Mouse (Mus musculus) retina, embryonic 14.5 days (tissue): ENCODE data around the gene Clec4f.
A peak's percentile ranks its signal among the peaks of the same experiment; 100 is the strongest.
"Not testable (repeated sequence)": the region's sequence is repeated elsewhere in the genome, so short reads cannot be mapped to it uniquely, and the experiment has no call there.

Source experiments
- DNase-seq: peaks from one replicate; pipeline ENCODE4 v3.0.0-alpha.2; 2015; ENCODE audit warnings: low spot score

The Clec4f gene

DNA sequence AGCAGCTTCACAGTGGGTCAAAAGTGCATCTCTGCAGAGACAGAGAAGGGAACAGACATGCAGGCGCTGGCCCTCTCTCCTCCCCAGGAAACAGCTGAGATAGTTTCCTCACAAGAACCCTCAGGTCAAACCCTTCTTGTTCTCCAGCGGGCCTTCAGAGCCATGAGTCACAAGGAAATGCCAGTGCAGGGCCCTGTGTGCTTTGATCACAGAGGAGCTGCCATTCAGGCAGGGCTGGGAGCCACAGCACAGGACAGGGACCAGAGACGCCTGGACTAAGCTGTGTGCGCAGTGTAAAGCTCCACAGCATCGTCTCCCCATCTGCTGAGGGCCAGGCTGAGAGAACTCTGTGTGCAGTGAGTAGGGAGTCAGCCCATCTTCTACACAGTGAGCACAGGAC lies 21.9 kb downstream of the Clec4f start:
- not testable (repeated sequence) for DNase-seq

- no peak for DNase-seq
These were observed 24.2 kb downstream of the Clec4f start for GRCm38 (mm10) chr6:83631815-83632214.

DNA sequence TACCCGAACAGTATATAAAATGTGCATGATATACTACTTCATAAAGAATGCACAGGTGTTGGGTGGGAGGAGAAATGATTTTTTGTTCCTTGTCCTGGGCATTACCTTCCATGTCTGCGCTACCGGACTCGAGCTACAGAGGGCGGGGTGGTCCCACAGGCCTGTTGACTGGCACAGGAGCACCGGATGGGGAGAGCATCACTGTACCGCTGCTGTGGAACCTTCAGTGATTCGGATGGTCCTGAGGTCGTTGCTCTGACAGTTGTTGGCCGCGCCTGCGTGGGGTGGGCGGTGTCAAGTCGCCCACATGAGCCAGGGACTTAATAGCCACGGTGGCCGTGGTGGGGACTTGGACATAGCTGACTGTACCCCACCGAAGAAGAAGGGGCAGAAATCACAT lies 29.2 kb downstream of the Clec4f start:
- DNase-seq: no peak

- no peak for DNase-seq
These were observed 36.0 kb downstream of the Clec4f start for GRCm38 (mm10) chr6:83619955-83620354.

DNA sequence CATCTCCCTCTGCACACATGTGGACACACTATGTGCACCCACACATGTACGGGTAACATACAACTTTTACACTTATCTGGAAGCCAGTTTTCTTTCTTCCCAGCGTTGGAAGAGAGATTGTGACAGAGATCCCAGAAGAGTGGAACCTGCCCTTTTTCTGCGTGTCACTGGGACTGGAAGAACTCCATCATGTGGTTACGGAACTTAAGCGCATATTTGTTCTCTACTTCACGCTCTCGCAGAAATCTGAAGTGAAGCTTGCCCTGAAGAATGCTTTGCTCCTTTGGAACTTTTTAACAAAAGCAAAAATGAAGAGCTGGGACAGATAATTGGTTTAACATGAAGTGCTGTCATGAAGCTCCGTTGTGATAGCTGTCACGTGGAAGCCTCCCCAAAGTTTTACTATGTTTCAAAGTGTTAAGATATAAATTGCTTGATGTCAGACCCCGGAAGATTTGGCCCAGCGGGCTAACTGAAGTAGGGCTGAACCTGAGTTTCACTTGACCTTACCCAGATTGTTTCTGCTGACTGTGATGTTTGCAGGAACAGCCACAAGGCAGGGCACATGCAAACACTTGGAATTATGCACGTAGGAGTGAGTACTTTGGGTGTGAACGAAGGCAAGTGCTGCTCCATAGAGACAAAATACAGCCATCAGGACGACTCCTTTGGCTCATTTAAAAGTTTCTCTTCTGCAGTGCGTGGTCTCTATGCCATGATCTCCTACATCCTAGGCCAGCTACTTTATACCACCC lies 38.2 kb downstream of the Clec4f start:
- DNase-seq: no peak

DNA sequence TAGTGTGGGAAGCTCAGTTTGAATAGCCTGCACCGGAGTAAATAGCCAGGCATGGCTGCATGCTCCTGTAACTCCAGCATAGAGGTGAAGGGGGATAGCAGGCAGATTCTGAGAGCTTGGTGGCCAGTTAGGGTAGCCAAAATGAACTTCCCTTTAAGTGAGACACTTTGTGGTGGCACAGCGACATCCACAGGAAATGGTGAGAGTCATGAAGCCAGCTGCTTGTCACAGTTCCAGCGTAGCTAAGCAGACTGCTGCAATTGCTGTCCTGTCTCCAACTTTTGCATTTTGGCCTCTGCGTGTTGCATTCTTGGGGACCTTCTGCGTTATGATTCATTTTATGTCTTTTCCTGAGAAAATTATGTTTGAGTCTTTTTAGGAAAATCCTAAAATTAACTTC lies 39.5 kb downstream of the Clec4f start:
- DNase-seq: no peak

DNA sequence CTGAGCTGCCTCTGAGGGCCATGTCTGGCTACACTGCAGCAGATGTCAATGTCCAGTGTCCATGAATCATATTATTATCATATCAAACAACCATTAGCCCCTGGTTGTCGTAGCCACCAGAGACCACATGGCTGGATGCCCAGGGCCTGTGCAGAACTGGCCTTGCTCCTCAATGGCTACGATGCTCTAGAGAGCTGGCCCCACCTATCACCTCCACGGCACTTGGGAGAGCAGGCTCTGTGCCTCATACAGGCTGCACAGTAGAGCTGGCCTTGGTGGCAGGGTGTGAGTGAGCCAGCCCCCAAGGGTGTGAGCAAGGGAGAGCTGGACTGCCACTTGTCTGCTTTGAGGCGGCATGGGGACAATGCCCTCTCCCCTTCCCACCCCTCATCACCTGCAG lies 41.5 kb downstream of the Clec4f start:
- no peak for DNase-seq

DNA sequence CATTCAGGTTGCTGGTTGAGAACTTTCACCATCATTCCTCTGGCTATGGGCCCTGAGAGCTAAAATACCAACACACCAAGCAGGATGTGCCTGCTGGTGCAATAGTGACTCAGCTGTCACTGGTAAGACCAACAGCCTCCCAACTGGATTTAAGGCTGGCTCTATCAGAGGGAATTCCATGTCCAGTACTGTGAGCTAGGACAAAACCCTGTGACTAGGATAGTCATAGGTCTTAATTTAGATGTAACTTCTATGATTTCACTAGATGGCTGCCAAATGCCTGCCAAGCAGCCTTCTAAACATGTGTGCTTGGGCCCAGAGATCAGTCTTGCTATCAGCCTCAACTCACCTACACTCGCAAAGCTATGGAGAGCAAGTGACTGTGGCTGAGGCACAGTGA lies 43.0 kb downstream of the Clec4f start:
- DNase-seq: no peak

- no peak for DNase-seq
These were observed 56.3 kb downstream of the Clec4f start for GRCm38 (mm10) chr6:83599636-83600174.

DNA sequence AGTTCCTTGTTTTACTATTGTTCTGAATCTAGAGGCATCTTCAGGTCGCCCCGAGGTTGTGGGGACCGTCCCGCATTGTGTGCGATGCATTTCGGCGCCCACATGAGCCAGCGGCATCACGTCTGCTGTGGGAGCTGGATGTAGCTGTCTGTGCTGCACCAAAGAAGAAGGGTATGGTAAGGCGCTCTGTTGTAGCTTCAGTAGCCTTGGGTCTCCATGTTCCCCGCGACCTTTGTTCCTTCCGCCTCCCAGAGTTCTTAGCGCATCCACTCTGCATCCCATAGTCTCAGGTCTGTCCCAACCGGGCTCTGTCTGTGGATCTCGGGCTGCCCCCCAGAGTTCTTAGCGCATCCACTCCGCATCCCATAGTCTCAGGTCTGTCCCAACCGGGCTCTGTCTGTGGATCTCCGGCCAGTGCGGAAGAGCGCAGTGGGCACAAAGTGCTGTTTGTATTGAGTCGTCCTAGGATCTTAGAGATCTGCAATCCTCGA lies 56.9 kb downstream of the Clec4f start:
- DNase-seq: no peak

DNA sequence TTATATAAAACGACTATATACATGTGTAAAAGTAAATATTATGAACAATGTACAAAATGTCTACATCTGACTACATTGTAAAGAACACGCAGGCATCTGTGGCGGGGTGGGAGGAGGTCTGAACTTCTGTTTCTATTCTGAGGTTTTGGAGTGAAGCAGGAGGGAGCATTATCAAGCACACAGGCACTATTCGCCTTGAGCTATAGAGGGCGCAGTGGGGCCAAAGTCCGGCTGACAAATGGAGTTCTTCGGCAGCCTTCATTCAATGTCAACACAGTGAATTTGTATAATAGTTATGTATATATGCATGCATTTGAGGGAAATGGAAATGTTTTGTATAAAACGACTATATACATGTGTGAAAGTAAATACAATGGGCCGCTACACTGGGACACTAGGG lies 57.3 kb downstream of the Clec4f start:
- peak; percentile 73 for DNase-seq

DNA sequence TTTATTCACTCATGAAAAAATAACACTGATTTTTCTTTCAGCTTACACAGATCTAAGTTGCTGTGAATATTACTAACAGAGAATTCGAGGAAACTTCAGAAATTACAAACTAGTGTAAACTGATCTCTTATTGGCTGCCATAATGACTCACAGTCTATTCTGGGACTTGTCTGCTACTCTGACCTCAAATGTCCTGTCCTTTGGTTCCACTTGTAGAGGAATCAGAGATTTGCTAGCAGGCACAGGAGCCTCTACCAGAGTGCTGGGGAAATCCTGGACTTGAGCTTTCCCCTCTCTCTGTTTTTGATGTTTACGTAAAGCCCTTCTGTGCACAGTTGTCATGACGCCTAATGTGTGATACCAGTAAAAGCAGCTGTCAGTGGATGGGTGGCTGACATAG lies 58.0 kb downstream of the Clec4f start:
- DNase-seq: no peak

GRCm38 (mm10) chr6:83595035-83595434 lies 61.0 kb downstream of the Clec4f start:
- DNase-seq: no peak
